Mouse (Mus musculus) hindbrain, embryonic 16.5 days (tissue): ENCODE measurements around the gene Copb1. TPM values are rescaled to one million over a fixed set of nuclear protein-coding genes. Genes with fewer than 3 reads are reported as not detected.

Experiments
- polyA plus RNA-seq: library from polyadenylated mRNA; unstranded; fragments of >200 nt; fragmentation: Nextera tagmentation; extraction: Ambion mirVana; gene quantifications from 2 replicates; pipeline ENCODE4 v1.2.1, GENCODE M21; 2015

Copb1 gene
- polyA plus RNA-seq, 1 experiment from 2014 or later = 86.6 TPM

Other genes starting within 250 kb of the Copb1 start
- 18.3 and 19.6 TPM in 2 replicates for gene Rras2, start 136.9 kb downstream of the Copb1 start, polyA plus RNA-seq
- gene Psma1, start 21.4 kb upstream of the Copb1 start, polyA plus RNA-seq = 340 and 357 TPM in 2 replicates
- 3.2 and 3.4 TPM in 2 replicates for gene Pde3b, start 160.6 kb upstream of the Copb1 start, polyA plus RNA-seq